Mouse (Mus musculus) MEL (cell line): ENCODE data around the gene Ncapd3. TPM values are rescaled to one million over a fixed set of nuclear protein-coding genes. Genes with fewer than 3 reads are reported as not detected.

ENCODE experiments used
- DNase-seq: peaks from one replicate; pipeline ENCODE4 v3.0.0; 2011; ENCODE audit warnings: low read depth, low spot score
- H3K27ac ChIP-seq: 2 replicates; pipeline ENCODE4 v1.5.1; 2012; ENCODE audit warnings: low read depth, mild to moderate bottlenecking, control low read depth, low read length, moderate library complexity; ENCODE audit not compliant: control insufficient read depth
- H3K27me3 ChIP-seq, 2 experiments: fragments of 150-350 bp in 1 of 2; sonication (generic) in 1 of 2; 2 replicates each; pipeline ENCODE4 v1.6.1; 2012; ENCODE audit warnings: low read length in 2 of 2, mild to moderate bottlenecking in 2 of 2, improper control_type of control experiment in 1 of 2, moderate library complexity in 1 of 2; ENCODE audit not compliant: insufficient read depth in 2 of 2, control insufficient read depth in 1 of 2
- H3K36me3 ChIP-seq, 2 experiments: 2 replicates each; pipeline ENCODE4 v1.6.1; 2012 to 2014; ENCODE audit warnings: low read length in 2 of 2, improper control_type of control experiment in 1 of 2, inconsistent platforms in 1 of 2, mild to moderate bottlenecking in 1 of 2; ENCODE audit not compliant: insufficient read depth in 2 of 2, control insufficient read depth in 1 of 2
- H3K4me1 ChIP-seq, 2 experiments: fragments of 150-350 bp in 1 of 2; sonication (generic) in 1 of 2; 2 replicates each; pipeline ENCODE4 v1.6.1; 2012; ENCODE audit warnings: low read length in 2 of 2, improper control_type of control experiment in 1 of 2, mild to moderate bottlenecking in 1 of 2; ENCODE audit not compliant: insufficient read depth in 2 of 2, control insufficient read depth in 1 of 2
- H3K4me3 ChIP-seq, 2 experiments: fragments of 150-350 bp in 1 of 2; sonication (generic) in 1 of 2; 2 replicates each; pipeline ENCODE4 v1.5.1; 2012; ENCODE audit warnings: low read depth in 2 of 2, low read length in 2 of 2, mild to moderate bottlenecking in 2 of 2, moderate library complexity in 2 of 2, control low read depth in 1 of 2, improper control_type of control experiment in 1 of 2; ENCODE audit not compliant: control insufficient read depth in 1 of 2, insufficient read depth in 1 of 2
- H3K79me2 ChIP-seq: 2 replicates; pipeline ENCODE4 v1.6.1; 2012; ENCODE audit warnings: mild to moderate bottlenecking, low read length, moderate library complexity; ENCODE audit not compliant: control insufficient read depth, poor library complexity, insufficient read depth
- H3K9ac ChIP-seq: 2 replicates; pipeline ENCODE4 v1.6.1; 2012; ENCODE audit warnings: low read depth, mild to moderate bottlenecking, control low read depth, low read length, moderate library complexity; ENCODE audit not compliant: control insufficient read depth, poor library complexity, severe bottlenecking
- H3K9me3 ChIP-seq: fragments of 150-350 bp; sonication (generic); replicated peaks from 2 replicates; pipeline ENCODE4 v1.6.1; 2012; ENCODE audit warnings: mild to moderate bottlenecking, low read length, improper control_type of control experiment, moderate library complexity; ENCODE audit not compliant: insufficient read depth
- BHLHE40 ChIP-seq: IDR thresholded peaks from 2 replicates; pipeline ENCODE4 v1.6.1; 2012; ENCODE audit warnings: low read depth, mild to moderate bottlenecking, inconsistent platforms, low read length, improper control_type of control experiment, borderline replicate concordance
- CHD2 ChIP-seq: IDR thresholded peaks from 2 replicates; pipeline ENCODE4 v1.6.1; 2011; ENCODE audit warnings: low read length, improper control_type of control experiment
- E2F4 ChIP-seq: IDR thresholded peaks from 2 replicates; pipeline ENCODE4 v1.6.1; 2011; ENCODE audit warnings: low read depth, low read length, improper control_type of control experiment, borderline replicate concordance
- EP300 ChIP-seq, 2 experiments: IDR thresholded peaks; 2 replicates each; pipeline ENCODE4 v1.6.1; 2011; ENCODE audit warnings: improper control_type of control experiment in 2 of 2, low read length in 2 of 2, low read depth in 1 of 2, mild to moderate bottlenecking in 1 of 2
- GABPA ChIP-seq: IDR thresholded peaks from 2 replicates; pipeline ENCODE4 v1.6.1; 2012; ENCODE audit warnings: low read depth, mild to moderate bottlenecking, inconsistent platforms, low read length, improper control_type of control experiment, moderate library complexity
- GATA1 ChIP-seq: IDR thresholded peaks from 2 replicates; pipeline ENCODE4 v1.6.1; 2011; ENCODE audit warnings: low read depth, low read length, improper control_type of control experiment
- HCFC1 ChIP-seq: IDR thresholded peaks from 2 replicates; pipeline ENCODE4 v1.6.1; 2012; ENCODE audit warnings: low read depth, mild to moderate bottlenecking, inconsistent platforms, low read length, improper control_type of control experiment, moderate library complexity
- MAFK ChIP-seq: IDR thresholded peaks from 2 replicates; pipeline ENCODE4 v1.6.1; 2011; ENCODE audit warnings: low read depth, mild to moderate bottlenecking, low read length, improper control_type of control experiment, borderline replicate concordance
- MAX ChIP-seq: IDR thresholded peaks from 2 replicates; pipeline ENCODE4 v1.6.1; 2011; ENCODE audit warnings: low read length, improper control_type of control experiment
- MEF2A ChIP-seq: IDR thresholded peaks from 2 replicates; pipeline ENCODE4 v1.6.1; 2014; ENCODE audit warnings: low read depth, mild to moderate bottlenecking, inconsistent platforms, low read length, improper control_type of control experiment; ENCODE audit not compliant: poor library complexity, insufficient replicate concordance, severe bottlenecking; ENCODE audit errors: extremely low read depth
- NELFE ChIP-seq: IDR thresholded peaks from 2 replicates; pipeline ENCODE4 v1.6.1; 2011; ENCODE audit warnings: low read depth, low read length, improper control_type of control experiment
- POLR2A ChIP-seq, 2 experiments: IDR thresholded peaks; 2 replicates each; pipeline ENCODE4 v1.6.1; 2011 to 2012; ENCODE audit warnings: low read length in 2 of 2, mild to moderate bottlenecking in 2 of 2, control low read depth in 1 of 2, improper control_type of control experiment in 1 of 2, low read depth in 1 of 2, moderate library complexity in 1 of 2; ENCODE audit not compliant: control insufficient read depth in 1 of 2, insufficient read depth in 1 of 2, poor library complexity in 1 of 2
- POLR2AphosphoS2 ChIP-seq: IDR thresholded peaks from 2 replicates; pipeline ENCODE4 v1.6.1; 2011; ENCODE audit warnings: low read length, improper control_type of control experiment
- RAD21 ChIP-seq: IDR thresholded peaks from 2 replicates; pipeline ENCODE4 v1.6.1; 2011; ENCODE audit warnings: mild to moderate bottlenecking, low read depth, low read length, improper control_type of control experiment
- SIN3A ChIP-seq: IDR thresholded peaks from 2 replicates; pipeline ENCODE4 v1.6.1; 2012; ENCODE audit warnings: low read length, improper control_type of control experiment, inconsistent platforms
- TAL1 ChIP-seq: IDR thresholded peaks from 2 replicates; pipeline ENCODE4 v1.6.1; 2012; ENCODE audit warnings: mild to moderate bottlenecking, inconsistent platforms, low read length, moderate library complexity, mixed read lengths
- TCF12 ChIP-seq: IDR thresholded peaks from 2 replicates; pipeline ENCODE4 v1.6.1; 2014; ENCODE audit warnings: low read depth, mild to moderate bottlenecking, inconsistent platforms, low read length, improper control_type of control experiment, moderate library complexity
- UBTF ChIP-seq: IDR thresholded peaks from 2 replicates; pipeline ENCODE4 v1.6.1; 2012; ENCODE audit warnings: low read depth, mild to moderate bottlenecking, inconsistent platforms, low read length, improper control_type of control experiment, moderate library complexity, borderline replicate concordance; ENCODE audit not compliant: insufficient read depth
- USF1 ChIP-seq: IDR thresholded peaks from 2 replicates; pipeline ENCODE4 v1.6.1; 2014; ENCODE audit warnings: low read depth, mild to moderate bottlenecking, inconsistent platforms, low read length, improper control_type of control experiment, moderate library complexity
- USF2 ChIP-seq, 2 experiments: IDR thresholded peaks; 2 replicates each; pipeline ENCODE4 v1.6.1; 2011 to 2012; ENCODE audit warnings: improper control_type of control experiment in 2 of 2, low read length in 2 of 2, borderline replicate concordance in 1 of 2, inconsistent platforms in 1 of 2, low read depth in 1 of 2, mild to moderate bottlenecking in 1 of 2; ENCODE audit not compliant: insufficient read depth in 1 of 2
- ZKSCAN1 ChIP-seq: IDR thresholded peaks from 2 replicates; pipeline ENCODE4 v1.6.1; 2012; ENCODE audit warnings: low read depth, mild to moderate bottlenecking, inconsistent platforms, low read length, improper control_type of control experiment, moderate library complexity
- polyA plus RNA-seq, 2 experiments: library from polyadenylated mRNA; stranded (reverse) in 1 of 2; unstranded in 1 of 2; fragments of >175 nt in 1 of 2; fragments of >200 nt in 1 of 2; gene quantifications; 2 replicates each; pipeline versions ENCODE4 v1.2.1 to v1.2.4; 2012; ENCODE audit warnings: low replicate concordance in 2 of 2, low read depth in 1 of 2; ENCODE audit not compliant: insufficient read length in 2 of 2, insufficient read depth in 1 of 2, missing spikeins in 1 of 2
- total RNA-seq: library from RNA; depleted of rRNA; stranded (reverse); fragments of 300-350 nt; gene quantifications from 2 replicates; pipeline ENCODE4 v1.2.3, GENCODE M21; 2012

The Ncapd3 gene
- total and polyA plus RNA-seq, 3 experiments, result 28.7 to 36.5 TPM; not detected in 1

DNA sequence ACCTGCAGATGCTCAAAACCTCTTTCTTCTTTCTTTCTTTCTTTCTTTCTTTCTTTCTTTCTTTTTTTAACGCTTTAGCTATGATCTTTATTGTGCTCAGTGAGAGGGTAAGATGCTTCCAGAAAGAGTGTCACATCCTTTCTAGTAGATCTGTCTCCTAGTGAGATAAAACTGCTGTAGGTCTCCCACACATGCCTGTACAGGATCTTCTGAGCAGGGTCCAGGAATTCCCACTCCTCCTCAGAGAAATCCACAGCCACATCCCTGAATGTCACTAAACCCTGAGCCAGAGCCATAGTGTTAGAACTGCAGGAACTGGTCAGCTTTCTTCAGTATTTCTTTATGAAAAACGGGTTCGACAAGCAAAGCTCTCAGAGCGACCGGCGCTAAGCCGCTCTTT is 105.4 kb downstream of the Ncapd3 start:
- Histone ChIP-seq H3K27me3 (peaks cover 0 to 1% of the 10 kb centered on the region in 2 experiments; a peak in 1 of 4 replicates), H3K27ac (no peak overlapping the region), H3K4me3 (no peak overlapping the region), H3K4me1 (no peaks in the 10 kb centered on the region), H3K79me2 (no peaks in the 10 kb centered on the region), H3K9ac (no peak overlapping the region), H3K9me3 (no peaks in the 10 kb centered on the region), H3K36me3 (no peaks in the 10 kb centered on the region)
- DNase-seq, result no peak
- no peak for TF ChIP-seq MAX
- TF ChIP-seq TAL1, result no peak
- TF ChIP-seq RAD21, result no peak
- TF ChIP-seq NELFE, result no peak
- no peak for TF ChIP-seq ZKSCAN1

DNA sequence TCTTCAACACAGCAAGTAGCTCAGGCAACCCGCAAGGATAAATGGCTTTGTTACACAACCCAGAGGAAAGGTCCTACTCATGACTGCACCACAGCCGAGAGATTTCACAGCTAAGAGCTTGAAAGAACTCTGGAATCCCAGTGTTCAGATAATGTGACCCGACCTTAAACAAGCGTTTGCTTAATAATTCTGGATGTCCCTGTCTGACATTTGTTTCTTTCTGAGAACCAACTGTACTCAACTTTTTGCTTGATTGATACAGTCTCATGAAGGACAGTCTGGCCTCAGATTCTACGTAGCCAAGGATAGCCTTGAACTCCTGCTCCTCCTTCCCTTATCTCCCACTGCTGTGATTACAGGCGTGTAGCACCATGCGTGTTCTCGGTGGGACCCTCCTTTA is 106.7 kb downstream of the Ncapd3 start:
- Histone ChIP-seq H3K79me2 (no peaks in the 10 kb centered on the region), H3K27me3 (peaks cover 0 to 1% of the 10 kb centered on the region in 2 experiments; a peak in 1 of 4 replicates), H3K9me3 (no peaks in the 10 kb centered on the region), H3K9ac (no peak overlapping the region), H3K4me3 (no peak overlapping the region), H3K36me3 (no peaks in the 10 kb centered on the region), H3K27ac (no peak overlapping the region), H3K4me1 (no peaks in the 10 kb centered on the region)
- DNase-seq, result no peak
- TF ChIP-seq RAD21 (no peak), CHD2 (no peak), POLR2A (IDR thresholded peaks at IDR 0.05; ENCODE audit: control insufficient read depth in 1 of 2, insufficient read depth in 1 of 2, low read depth in 1 of 2, low read length in 2 of 2, poor library complexity in 1 of 2) (no peak), SIN3A (no peak), MAX (no peak), GABPA (no peak), UBTF (no peak), POLR2AphosphoS2 (no peak), HCFC1 (no peak), MAFK (no peak), TCF12 (no peak), EP300 (IDR thresholded peaks at IDR 0.05; ENCODE audit: low read depth in 1 of 2, low read length in 2 of 2) (no peak)

GRCm38 (mm10) chr9:27140432-27141065 is 110.6 kb downstream of the Ncapd3 start:
- no peak overlapping the region for H3K27ac ChIP-seq
- no peaks in the 10 kb centered on the region for H3K9me3 ChIP-seq
- no peak overlapping the region for H3K9ac ChIP-seq
- no peaks in the 10 kb centered on the region for H3K36me3 ChIP-seq
- TF ChIP-seq MEF2A (no peak), POLR2A (IDR thresholded peaks at IDR 0.05; ENCODE audit: control insufficient read depth in 1 of 2, insufficient read depth in 1 of 2, low read depth in 1 of 2, low read length in 2 of 2, poor library complexity in 1 of 2) (no peak), USF1 (no peak), CHD2 (no peak), E2F4 (no peak), RAD21 (no peak), USF2 (IDR thresholded peaks at IDR 0.05; ENCODE audit: borderline replicate concordance in 1 of 2, insufficient read depth in 1 of 2, low read depth in 1 of 2, low read length in 2 of 2) (no peak), BHLHE40 (no peak), ZKSCAN1 (no peak), TAL1 (no peak), GATA1 (no peak), HCFC1 (no peak), NELFE (no peak)
- H3K79me2 ChIP-seq, result no peaks in the 10 kb centered on the region
- H3K4me3 ChIP-seq, result no peak overlapping the region
- DNase-seq, result no peak
- H3K4me1 ChIP-seq, result no peaks in the 10 kb centered on the region
- H3K27me3 ChIP-seq, result peaks cover 0 to 1% of the 10 kb centered on the region in 2 experiments; a peak in 1 of 4 replicates
